Mouse (Mus musculus) liver, adult 2 months (tissue): Measurements from ENCODE around the gene Creb3l1.

Experiments
- CTCF ChIP-seq: fragments of 200-500 bp; IDR thresholded peaks from 2 replicates; pipeline ENCODE4 v1.5.1; 2011; ENCODE audit warnings: low read depth, low read length, control low read depth
- POLR2A ChIP-seq: fragments of 200-500 bp; IDR thresholded peaks from 2 replicates; pipeline ENCODE4 v1.6.1; 2011; ENCODE audit warnings: low read length, control low read depth; ENCODE audit not compliant: insufficient read depth; ENCODE audit errors: extremely low read depth

DNA sequence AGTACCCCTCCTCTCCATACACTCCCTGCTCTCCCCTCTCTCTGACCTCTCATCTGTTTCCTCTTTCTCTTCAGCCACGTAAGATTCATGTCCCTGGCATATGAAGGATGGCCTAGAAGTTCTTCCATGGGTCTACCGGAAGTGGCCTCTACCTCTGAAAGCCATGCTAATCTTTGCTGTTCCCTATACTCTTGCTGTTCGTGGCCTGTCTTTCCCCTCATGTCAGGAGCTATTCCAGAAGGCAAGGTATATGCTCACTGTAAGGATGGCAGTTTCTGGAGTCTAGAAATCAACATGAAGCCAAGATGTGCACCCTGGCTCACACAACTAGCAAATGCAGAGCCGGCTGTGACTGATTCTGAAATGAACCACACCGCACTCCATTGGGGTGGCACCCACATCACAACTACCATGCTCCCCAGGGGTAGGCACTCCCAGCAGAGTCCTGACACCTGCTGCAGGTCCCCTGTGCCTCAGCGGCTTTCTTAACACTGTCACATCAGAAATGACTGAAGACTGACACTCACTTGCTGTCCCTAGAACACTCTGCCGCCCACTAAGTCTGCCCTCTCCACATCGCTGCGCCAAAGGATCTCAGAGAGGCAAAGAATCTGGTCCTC, 39.3 kb downstream of the Creb3l1 start:
- TF ChIP-seq POLR2A = no peak
- no peak for TF ChIP-seq CTCF
